Mouse (Mus musculus): ENCODE results near the gene Fcgr3. TPM values are rescaled to one million over a fixed set of nuclear protein-coding genes. Genes with fewer than 3 reads are reported as not detected.

Fcgr3 gene
- polyA plus RNA-seq, 1 experiment from 2014 or later, result 11.1 TPM

GRCm38 (mm10) chr1:171039880-171040279 lies 24.9 kb downstream of the Fcgr3 start:
- H3K4me3 ChIP-seq (ENCODE audit: low read depth, low read length), result no peak overlapping the region
- no peak overlapping the region for H3K27ac ChIP-seq (ENCODE audit: low read length)
- no peak overlapping the region for H3K9ac ChIP-seq (replicated peaks; ENCODE audit: low read depth, low read length)
- no peaks in the 10 kb centered on the region for H3K27me3 ChIP-seq (ENCODE audit: control insufficient read depth, insufficient read depth, low read length)
- no peaks in the 10 kb centered on the region for H3K36me3 ChIP-seq (ENCODE audit: control insufficient read depth, insufficient read depth, low read length)
- H3K9me3 ChIP-seq (ENCODE audit: control insufficient read depth, low read depth, low read length), result no peaks in the 10 kb centered on the region
- no peak for ATAC-seq (ENCODE audit: insufficient number of reproducible peaks, insufficient read depth, low FRiP score, low read depth)
- 81% methylated on average over 7 of the region's 7 CpGs for WGBS
- peaks cover 4% of the 10 kb centered on the region; the same call in 1 of the 2 replicates for H3K4me1 ChIP-seq (ENCODE audit: control insufficient read depth, insufficient read depth, low read length)
- no peak overlapping the region for H3K4me2 ChIP-seq (replicated peaks; ENCODE audit: low read depth, low read length)

GRCm38 (mm10) chr1:171039135-171039534 lies 25.6 kb downstream of the Fcgr3 start:
- ATAC-seq (ENCODE audit: insufficient number of reproducible peaks, insufficient read depth, low FRiP score, low read depth), result no peak
- Histone ChIP-seq H3K4me2 (replicated peaks; ENCODE audit: low read depth, low read length) (no peak overlapping the region), H3K27me3 (ENCODE audit: control insufficient read depth, insufficient read depth, low read length) (no peaks in the 10 kb centered on the region), H3K36me3 (ENCODE audit: control insufficient read depth, insufficient read depth, low read length) (no peaks in the 10 kb centered on the region), H3K9ac (replicated peaks; ENCODE audit: low read depth, low read length) (no peak overlapping the region), H3K27ac (ENCODE audit: low read length) (no peak overlapping the region), H3K9me3 (ENCODE audit: control insufficient read depth, low read depth, low read length) (no peaks in the 10 kb centered on the region), H3K4me1 (ENCODE audit: control insufficient read depth, insufficient read depth, low read length) (peaks cover 4% of the 10 kb centered on the region; the same call in 1 of the 2 replicates), H3K4me3 (ENCODE audit: low read depth, low read length) (no peak overlapping the region)
- WGBS, result 75% methylated on average over 6 of the region's 6 CpGs

GRCm38 (mm10) chr1:171037861-171038721 lies 26.6 kb downstream of the Fcgr3 start:
- Histone ChIP-seq H3K36me3 (ENCODE audit: control insufficient read depth, insufficient read depth, low read length) (no peaks in the 10 kb centered on the region), H3K4me1 (ENCODE audit: control insufficient read depth, insufficient read depth, low read length) (peaks cover 4% of the 10 kb centered on the region; the same call in 1 of the 2 replicates), H3K9ac (replicated peaks; ENCODE audit: low read depth, low read length) (peak overlapping the region; percentile 64), H3K27me3 (ENCODE audit: control insufficient read depth, insufficient read depth, low read length) (no peaks in the 10 kb centered on the region), H3K4me2 (replicated peaks; ENCODE audit: low read depth, low read length) (peak overlapping the region; percentile 49), H3K4me3 (ENCODE audit: low read depth, low read length) (peak overlapping the region; percentile 90), H3K9me3 (ENCODE audit: control insufficient read depth, low read depth, low read length) (no peaks in the 10 kb centered on the region), H3K27ac (ENCODE audit: low read length) (peak overlapping the region; percentile 88)
- under 1% methylated on average over 47 of the region's 47 CpGs for WGBS
- peak; percentile 83 for ATAC-seq (ENCODE audit: insufficient number of reproducible peaks, insufficient read depth, low FRiP score, low read depth)

GRCm38 (mm10) chr1:171036550-171037324 lies 28.0 kb downstream of the Fcgr3 start:
- Histone ChIP-seq H3K4me2 (replicated peaks; ENCODE audit: low read depth, low read length) (peak overlapping the region; percentile 81), H3K36me3 (ENCODE audit: control insufficient read depth, insufficient read depth, low read length) (no peaks in the 10 kb centered on the region), H3K4me1 (ENCODE audit: control insufficient read depth, insufficient read depth, low read length) (peaks cover 4% of the 10 kb centered on the region; the same call in 1 of the 2 replicates), H3K4me3 (ENCODE audit: low read depth, low read length) (peak overlapping the region; percentile 34), H3K9ac (replicated peaks; ENCODE audit: low read depth, low read length) (no peak overlapping the region), H3K27me3 (ENCODE audit: control insufficient read depth, insufficient read depth, low read length) (no peaks in the 10 kb centered on the region), H3K9me3 (ENCODE audit: control insufficient read depth, low read depth, low read length) (no peaks in the 10 kb centered on the region), H3K27ac (ENCODE audit: low read length) (no peak overlapping the region)
- WGBS, result 3% methylated on average over 22 of the region's 22 CpGs
- ATAC-seq (ENCODE audit: insufficient number of reproducible peaks, insufficient read depth, low FRiP score, low read depth), result no peak; the same call in 1 of the 2 replicates

GRCm38 (mm10) chr1:171035611-171036010 lies 29.1 kb downstream of the Fcgr3 start:
- 48% methylated on average over 11 of the region's 11 CpGs for whole genome bisulfite sequencing
- Histone ChIP-seq H3K4me1 (ENCODE audit: control insufficient read depth, insufficient read depth, low read length) (peaks cover 4% of the 10 kb centered on the region; the same call in 1 of the 2 replicates), H3K36me3 (ENCODE audit: control insufficient read depth, insufficient read depth, low read length) (no peaks in the 10 kb centered on the region), H3K4me3 (ENCODE audit: low read depth, low read length) (no peak overlapping the region), H3K27me3 (ENCODE audit: control insufficient read depth, insufficient read depth, low read length) (no peaks in the 10 kb centered on the region), H3K9ac (replicated peaks; ENCODE audit: low read depth, low read length) (no peak overlapping the region), H3K9me3 (ENCODE audit: control insufficient read depth, low read depth, low read length) (no peaks in the 10 kb centered on the region), H3K4me2 (replicated peaks; ENCODE audit: low read depth, low read length) (no peak overlapping the region), H3K27ac (ENCODE audit: low read length) (no peak overlapping the region)
- no peak for ATAC-seq (ENCODE audit: insufficient number of reproducible peaks, insufficient read depth, low FRiP score, low read depth)

- Histone ChIP-seq H3K27me3 (ENCODE audit: control insufficient read depth, insufficient read depth, low read length) (no peaks in the 10 kb centered on the region), H3K36me3 (ENCODE audit: control insufficient read depth, insufficient read depth, low read length) (no peaks in the 10 kb centered on the region), H3K4me1 (ENCODE audit: control insufficient read depth, insufficient read depth, low read length) (peaks cover 4% of the 10 kb centered on the region; the same call in 1 of the 2 replicates), H3K27ac (ENCODE audit: low read length) (no peak overlapping the region), H3K9me3 (ENCODE audit: control insufficient read depth, low read depth, low read length) (no peaks in the 10 kb centered on the region), H3K4me3 (ENCODE audit: low read depth, low read length) (peak overlapping the region; percentile 55), H3K9ac (replicated peaks; ENCODE audit: low read depth, low read length) (no peak overlapping the region), H3K4me2 (replicated peaks; ENCODE audit: low read depth, low read length) (peak overlapping the region; percentile 87)
- ATAC-seq (ENCODE audit: insufficient number of reproducible peaks, insufficient read depth, low FRiP score, low read depth), result no peak
- 9% methylated on average over 11 of the region's 11 CpGs for WGBS
Observed at GRCm38 (mm10) chr1:171034201-171034600, 30.5 kb downstream of the Fcgr3 start.

- under 1% methylated on average over 20 of the region's 20 CpGs for WGBS
- peak; percentile 64 for ATAC-seq (ENCODE audit: insufficient number of reproducible peaks, insufficient read depth, low FRiP score, low read depth)
- Histone ChIP-seq H3K4me1 (ENCODE audit: control insufficient read depth, insufficient read depth, low read length) (peaks cover 4% of the 10 kb centered on the region; the same call in 1 of the 2 replicates), H3K4me2 (replicated peaks; ENCODE audit: low read depth, low read length) (peak overlapping the region; percentile 87), H3K27me3 (ENCODE audit: control insufficient read depth, insufficient read depth, low read length) (no peaks in the 10 kb centered on the region), H3K4me3 (ENCODE audit: low read depth, low read length) (peak overlapping the region; percentile 55), H3K9me3 (ENCODE audit: control insufficient read depth, low read depth, low read length) (no peaks in the 10 kb centered on the region), H3K36me3 (ENCODE audit: control insufficient read depth, insufficient read depth, low read length) (no peaks in the 10 kb centered on the region), H3K27ac (ENCODE audit: low read length) (no peak overlapping the region), H3K9ac (replicated peaks; ENCODE audit: low read depth, low read length) (0 out of 2 replicates have a peak overlapping the region, but pooled peaks have one; percentile 4)
Observed at GRCm38 (mm10) chr1:171033756-171034155, 31.0 kb downstream of the Fcgr3 start.

- no peaks in the 10 kb centered on the region for H3K27me3 ChIP-seq (ENCODE audit: control insufficient read depth, insufficient read depth, low read length)
- H3K27ac ChIP-seq (ENCODE audit: low read length), result no peak overlapping the region
- H3K4me1 ChIP-seq (ENCODE audit: control insufficient read depth, insufficient read depth, low read length), result peaks cover 4% of the 10 kb centered on the region; the same call in 1 of the 2 replicates
- peak overlapping the region; percentile 55 for H3K4me3 ChIP-seq (ENCODE audit: low read depth, low read length)
- H3K9me3 ChIP-seq (ENCODE audit: control insufficient read depth, low read depth, low read length), result no peaks in the 10 kb centered on the region
- 0 out of 2 replicates have a peak overlapping the region, but pooled peaks have one; percentile 4 for H3K9ac ChIP-seq (replicated peaks; ENCODE audit: low read depth, low read length)
- under 1% methylated on average over 16 of the region's 16 CpGs for WGBS
- ATAC-seq (ENCODE audit: insufficient number of reproducible peaks, insufficient read depth, low FRiP score, low read depth), result no peak
- H3K4me2 ChIP-seq (replicated peaks; ENCODE audit: low read depth, low read length), result peak overlapping the region; percentile 87
- H3K36me3 ChIP-seq (ENCODE audit: control insufficient read depth, insufficient read depth, low read length), result no peaks in the 10 kb centered on the region
Observed at GRCm38 (mm10) chr1:171033196-171033595, 31.5 kb downstream of the Fcgr3 start.
